Mouse (Mus musculus): ENCODE results near the gene Tmtc2.

The Tmtc2 gene

GRCm38 (mm10) chr10:105165291-105165690 is 409.0 kb downstream of the Tmtc2 start:
- no peak for DNase-seq (ENCODE audit: low spot score)

DNA sequence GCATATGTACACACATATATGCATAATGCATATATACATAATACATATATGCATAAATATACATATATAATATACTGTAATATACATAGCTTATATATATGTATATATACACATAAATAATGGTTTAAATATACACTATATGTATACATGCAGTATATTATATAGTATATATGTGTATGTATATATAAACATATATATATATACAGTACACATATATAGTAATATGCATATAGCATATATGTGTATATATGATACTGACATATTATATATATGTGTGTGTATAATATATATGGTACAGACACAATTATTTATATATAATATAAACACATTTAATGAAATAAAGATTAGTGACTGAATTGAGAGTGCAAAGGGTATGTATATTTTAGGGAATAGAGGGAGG is 420.5 kb downstream of the Tmtc2 start:
- DNase-seq (ENCODE audit: low spot score) = no peak

DNA sequence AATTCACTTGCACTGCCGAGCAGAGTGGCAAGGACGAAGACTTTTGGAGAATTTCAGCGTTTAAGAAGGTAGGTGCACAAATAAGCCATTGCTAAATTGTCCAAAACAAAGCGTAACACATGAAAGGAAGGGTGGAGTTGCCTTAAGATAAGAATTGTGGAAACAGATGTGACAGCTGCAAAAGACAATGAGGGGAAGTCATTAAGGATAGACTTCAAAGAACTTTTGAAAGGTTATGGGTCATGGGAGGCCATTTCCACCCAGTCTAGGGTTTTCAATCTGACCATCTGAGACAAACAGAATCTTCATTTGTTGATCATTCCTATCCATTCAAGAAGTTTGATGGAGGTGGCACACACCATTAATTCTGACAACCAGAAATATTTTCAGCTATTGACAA is 429.9 kb downstream of the Tmtc2 start:
- DNase-seq (ENCODE audit: low spot score) = no peak

GRCm38 (mm10) chr10:105142201-105142600 is 432.1 kb downstream of the Tmtc2 start:
- no peak for DNase-seq (ENCODE audit: low spot score)
